Comparison of ENCODE assay signal across 10 mouse cellular contexts in genomic region chr9:56851778-56852177, GRCm38 (mm10). TPM values are rescaled to one million over a fixed set of nuclear protein-coding genes. Genes with fewer than 3 reads are reported as not detected.
A peak's percentile ranks its signal among the peaks of the same experiment; 100 is the strongest.
DNase-seq lines count a peak whose midpoint lies in the region; ATAC-seq lines count a peak whose summit lies in the region.
"Had no signal": no experiment of that assay in that cellular context is flagged by ENCODE, and none has a peak within 500 bp of the region (broad histone marks: within the 10 kb centered on the region; RNA-seq: fewer than 3 reads in every experiment).

No protein-coding gene starts in this region.

- 47% methylated on average over 11 of the region's 11 CpGs for WGBS in hindbrain, embryonic 10.5 days
- WGBS in hindbrain, embryonic 11.5 days: 43% methylated on average over 11 of the region's 11 CpGs
- WGBS in intestine, embryonic 14.5 days: 12% methylated on average over 11 of the region's 11 CpGs

- H3K4me2 ChIP-seq in hindbrain, embryonic 11.5 days (replicated peaks; ENCODE audit: low read depth, low read length): no peak overlapping the region
- peak overlapping the region; percentile 20 for H3K4me2 ChIP-seq in intestine, embryonic 14.5 days (ENCODE audit: low read length)

- peaks cover 10% of the 10 kb centered on the region; the same call in 1 of the 2 replicates for H3K27me3 ChIP-seq in hindbrain, embryonic 10.5 days (ENCODE audit: insufficient read depth, poor library complexity, severe bottlenecking)
- no peaks in the 10 kb centered on the region; the same call in 1 of the 2 replicates for H3K27me3 ChIP-seq in hindbrain, embryonic 11.5 days (ENCODE audit: control insufficient read depth, insufficient read depth, low read length)
- no peaks in the 10 kb centered on the region for H3K27me3 ChIP-seq in intestine, embryonic 14.5 days (replicated peaks; ENCODE audit: control insufficient read depth, insufficient read depth, low read length)

- no peaks in the 10 kb centered on the region for H3K36me3 ChIP-seq in hindbrain, embryonic 10.5 days
- no peaks in the 10 kb centered on the region for H3K36me3 ChIP-seq in hindbrain, embryonic 11.5 days (ENCODE audit: control insufficient read depth, insufficient read depth, low read length)
- no peaks in the 10 kb centered on the region for H3K36me3 ChIP-seq in intestine, embryonic 14.5 days (ENCODE audit: control insufficient read depth, insufficient read depth, low read length)

- DNase-seq in hindbrain, embryonic 10.5 days (ENCODE audit: low spot score): peak; percentile 47
- no peak for DNase-seq in hindbrain, embryonic 11.5 days (ENCODE audit: low spot score)
- DNase-seq in gastrocnemius, postnatal 10 days: peak; percentile 60
- peak; percentile 73 for DNase-seq in intestine, embryonic 14.5 days (ENCODE audit: low spot score)
- peak; percentile 52 for DNase-seq in retina, embryonic 14.5 days (ENCODE audit: low spot score)
- no peak for DNase-seq in ovary, postnatal 36 days (ENCODE audit: low spot score)
- DNase-seq: cerebellum, adult 11-12 months; left cerebral cortex, postnatal 4 days had no signal

- peaks cover 10% of the 10 kb centered on the region for H3K4me1 ChIP-seq in hindbrain, embryonic 10.5 days (replicated peaks)
- H3K4me1 ChIP-seq in hindbrain, embryonic 11.5 days (replicated peaks; ENCODE audit: control insufficient read depth, insufficient read depth, low read length): peaks cover 4% of the 10 kb centered on the region; the same call in 1 of the 2 replicates
- H3K4me1 ChIP-seq in intestine, embryonic 14.5 days (replicated peaks; ENCODE audit: control insufficient read depth, insufficient read depth, low read length): peaks cover 15% of the 10 kb centered on the region

- no peak overlapping the region; the same call in 1 of the 2 replicates for H3K27ac ChIP-seq in hindbrain, embryonic 10.5 days
- no peak overlapping the region for H3K27ac ChIP-seq in hindbrain, embryonic 11.5 days (ENCODE audit: low read depth, low read length)
- H3K27ac ChIP-seq in intestine, embryonic 14.5 days (ENCODE audit: low read depth): peak overlapping the region; percentile 83

- no peak for ATAC-seq in hindbrain, embryonic 11.5 days (ENCODE audit: low FRiP score)
- ATAC-seq in intestine, embryonic 14.5 days (replicated peaks; ENCODE audit: low FRiP score, low TSS enrichment, low read depth): peak; percentile 83
- ATAC-seq in erythroid progenitor cell, adult 5-6 weeks (replicated peaks; ENCODE audit: low FRiP score, poor library complexity, severe bottlenecking): no peak
- ATAC-seq in monocyte, adult 5-6 weeks (replicated peaks; ENCODE audit: insufficient number of reproducible peaks, low FRiP score, low TSS enrichment, poor library complexity, severe bottlenecking): no peak

- no peaks in the 10 kb centered on the region for H3K9me3 ChIP-seq in hindbrain, embryonic 10.5 days
- no peaks in the 10 kb centered on the region for H3K9me3 ChIP-seq in hindbrain, embryonic 11.5 days (ENCODE audit: control insufficient read depth, low read length)
- no peaks in the 10 kb centered on the region for H3K9me3 ChIP-seq in intestine, embryonic 14.5 days (ENCODE audit: control insufficient read depth, low read length)

- H3K4me3 ChIP-seq in hindbrain, embryonic 10.5 days: no peak overlapping the region
- H3K4me3 ChIP-seq in hindbrain, embryonic 11.5 days (ENCODE audit: low read depth, low read length): no peak overlapping the region
- H3K4me3 ChIP-seq in intestine, embryonic 14.5 days (ENCODE audit: low read depth, low read length): no peak overlapping the region

- no peak overlapping the region for H3K9ac ChIP-seq in hindbrain, embryonic 11.5 days (ENCODE audit: low read depth, low read length)
- 0 out of 2 replicates have a peak overlapping the region, but pooled peaks have one; percentile 18 for H3K9ac ChIP-seq in intestine, embryonic 14.5 days (ENCODE audit: low read length)

RNA-seq across cellular contexts. Expression of gene Odf3l1, which starts 12.7 kb away (rescaled TPM):
- 0.14 TPM in 1 of 2 replicates, not detected in the other for polyA plus RNA-seq in hindbrain, embryonic 10.5 days (2016; fragmentation: Nextera tagmentation; extraction: Ambion mirVana)
- 0.36 and 0.37 TPM in 2 replicates for polyA plus RNA-seq in hindbrain, embryonic 11.5 days (2014; fragmentation: Nextera tagmentation; extraction: Ambion mirVana)
- under 1 TPM; 0.72 to 0.82 TPM for total RNA-seq in gastrocnemius, postnatal 10 days (2021)
- polyA plus RNA-seq in intestine, embryonic 14.5 days (2014; fragmentation: Nextera tagmentation; extraction: Ambion mirVana): 1.6 and 1.8 TPM in 2 replicates
- total RNA-seq in erythroid progenitor cell, adult 5-6 weeks (2015; ENCODE audit: low replicate concordance): not detected in 2 replicates
- not detected in 2 replicates for total RNA-seq in erythroid progenitor cell, adult 5-6 weeks (2017; ENCODE audit: low replicate concordance)
- total RNA-seq in monocyte, adult 5-6 weeks (2017): not detected in 3 replicates
- total RNA-seq: left cerebral cortex, postnatal 4 days had no signal

RNA-seq across cellular contexts. Expression of gene Cspg4, which starts 13.1 kb away (rescaled TPM):
- polyA plus RNA-seq in hindbrain, embryonic 10.5 days (2016; fragmentation: Nextera tagmentation; extraction: Ambion mirVana): 1.9 and 2.0 TPM in 2 replicates
- 2.6 and 2.7 TPM in 2 replicates for polyA plus RNA-seq in hindbrain, embryonic 11.5 days (2014; fragmentation: Nextera tagmentation; extraction: Ambion mirVana)
- total RNA-seq in gastrocnemius, postnatal 10 days (2021): 10 to 100 TPM; 22.0 to 31.7 TPM
- polyA plus RNA-seq in intestine, embryonic 14.5 days (2014; fragmentation: Nextera tagmentation; extraction: Ambion mirVana): 17.6 and 21.0 TPM in 2 replicates
- total RNA-seq in erythroid progenitor cell, adult 5-6 weeks (2015; ENCODE audit: low replicate concordance): not detected in 2 replicates
- not detected in 2 replicates for total RNA-seq in erythroid progenitor cell, adult 5-6 weeks (2017; ENCODE audit: low replicate concordance)
- total RNA-seq in monocyte, adult 5-6 weeks (2017): not detected in 3 replicates

RNA-seq across cellular contexts. Expression of gene Lingo1, which starts 55.5 kb away (rescaled TPM):
- polyA plus RNA-seq in hindbrain, embryonic 10.5 days (2016; fragmentation: Nextera tagmentation; extraction: Ambion mirVana): 5.1 and 9.9 TPM in 2 replicates
- 6.7 and 7.2 TPM in 2 replicates for polyA plus RNA-seq in hindbrain, embryonic 11.5 days (2014; fragmentation: Nextera tagmentation; extraction: Ambion mirVana)
- total RNA-seq in gastrocnemius, postnatal 10 days (2021): 1 to 10 TPM; 2.0 to 2.6 TPM
- polyA plus RNA-seq in intestine, embryonic 14.5 days (2014; fragmentation: Nextera tagmentation; extraction: Ambion mirVana): 1.9 and 2.6 TPM in 2 replicates
- not detected in 2 replicates for total RNA-seq in erythroid progenitor cell, adult 5-6 weeks (2015; ENCODE audit: low replicate concordance)
- total RNA-seq in erythroid progenitor cell, adult 5-6 weeks (2017; ENCODE audit: low replicate concordance): not detected in 2 replicates
- total RNA-seq in monocyte, adult 5-6 weeks (2017): not detected in 3 replicates

Comparison
In these comparisons a context has a peak if more than half of its experiments do, and no peak if none do; other contexts are left out.
1. DNase-seq: peak in hindbrain, embryonic 10.5 days (single experiment), gastrocnemius, postnatal 10 days (single experiment), intestine, embryonic 14.5 days (single experiment) and retina, embryonic 14.5 days (single experiment); none in hindbrain, embryonic 11.5 days (single experiment) and ovary, postnatal 36 days (single experiment).
2. RNA of gene Cspg4, which starts 13.1 kb away (total RNA-seq): 22.0 to 31.7 TPM in gastrocnemius, postnatal 10 days; not detected in erythroid progenitor cell, adult 5-6 weeks and not detected in monocyte, adult 5-6 weeks; every median in the first group is over 10 times any median in the second.